Mouse (Mus musculus): ENCODE measurements at regions not wholly inside any gene's neighbourhood (a gene's known extent, or its start where the extent isn't known, plus 50 kb on each side); places are given as distances from the start of the nearest gene placed in this dataset.
A peak's percentile ranks its signal among the peaks of the same experiment; 100 is the strongest.

- TF ChIP-seq CTCF (IDR thresholded peaks at IDR 0.05; ENCODE audit: borderline replicate concordance, extremely low read depth, insufficient read depth, insufficient read length) (no peak), POLR2A (IDR thresholded peaks at IDR 0.05; ENCODE audit: borderline replicate concordance, extremely low read depth, insufficient read depth, insufficient read length, poor library complexity, severe bottlenecking) (no peak)
- peak; percentile 77 for DNase-seq (ENCODE audit: low read depth)
Observed at GRCm38 (mm10) chr13:48371060-48371459, 110.0 kb downstream of the Id4 start.

DNA sequence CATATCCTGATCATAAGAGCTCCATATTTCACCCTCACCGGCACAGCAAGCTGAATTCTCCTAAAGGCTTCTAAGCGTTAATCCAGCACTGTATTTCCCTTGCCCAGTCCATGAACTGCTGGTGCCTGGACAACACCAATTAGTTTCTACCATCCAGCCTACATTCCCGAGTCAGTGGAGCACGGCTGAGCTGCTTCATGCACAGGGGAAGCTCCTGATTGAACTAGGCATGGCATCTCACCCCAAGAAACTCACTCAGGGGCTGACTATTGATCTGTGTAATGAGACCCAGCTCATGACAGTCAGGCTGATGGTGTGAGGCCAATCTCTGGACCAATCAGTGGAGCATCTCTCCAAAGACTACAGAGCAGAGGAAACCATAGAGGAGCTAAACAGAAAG, 115.4 kb downstream of the Id4 start:
- TF ChIP-seq POLR2A (IDR thresholded peaks at IDR 0.05; ENCODE audit: borderline replicate concordance, extremely low read depth, insufficient read depth, insufficient read length, poor library complexity, severe bottlenecking) (no peak), CTCF (IDR thresholded peaks at IDR 0.05; ENCODE audit: borderline replicate concordance, extremely low read depth, insufficient read depth, insufficient read length) (no peak)
- DNase-seq (ENCODE audit: low read depth), result no peak

DNA sequence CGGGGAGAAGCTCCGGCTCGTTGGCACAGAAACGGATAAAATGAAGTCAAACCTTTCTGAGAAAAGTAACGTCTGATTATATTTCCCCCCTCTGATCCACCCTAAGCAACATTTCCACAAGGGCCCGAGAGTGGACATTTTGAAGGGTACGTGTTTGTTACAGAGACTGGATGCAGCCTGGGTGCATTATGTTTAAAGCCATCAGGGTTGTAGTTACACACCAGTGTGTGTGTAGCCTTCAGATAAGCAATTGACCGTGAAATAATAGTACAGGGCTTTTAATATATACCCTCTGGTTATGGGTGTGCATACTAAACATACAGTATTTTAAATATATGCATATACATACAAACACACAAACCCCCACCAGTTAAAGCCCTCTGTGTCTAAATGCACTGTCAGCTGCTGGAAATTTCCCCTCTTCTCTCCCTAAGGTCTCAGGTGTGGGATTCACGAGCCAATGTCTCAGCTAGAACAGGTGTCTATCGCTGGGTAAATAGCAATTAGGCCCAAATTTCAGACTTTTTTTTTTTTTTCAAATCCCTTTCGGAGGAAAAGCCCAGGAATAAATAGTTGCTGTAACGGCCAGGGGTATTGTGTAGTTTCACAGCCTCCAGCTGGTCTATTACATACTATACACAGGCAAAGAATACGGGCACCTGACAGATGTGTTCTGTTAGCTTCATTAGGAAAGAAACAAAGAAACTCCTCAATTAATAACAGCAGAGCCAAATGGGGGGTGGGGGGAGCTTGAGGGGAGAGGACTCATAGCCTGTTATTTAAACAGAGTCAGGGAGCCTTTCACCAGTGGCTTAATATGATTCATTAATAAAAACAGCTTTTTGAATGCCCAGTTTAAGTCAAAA, 122.8 kb downstream of the Id4 start:
- TF ChIP-seq POLR2A (IDR thresholded peaks at IDR 0.05; ENCODE audit: borderline replicate concordance, extremely low read depth, insufficient read depth, insufficient read length, poor library complexity, severe bottlenecking) (no peak), CTCF (IDR thresholded peaks at IDR 0.05; ENCODE audit: borderline replicate concordance, extremely low read depth, insufficient read depth, insufficient read length) (no peak)
- DNase-seq (ENCODE audit: low read depth), result peak; percentile 92

GRCm38 (mm10) chr13:48384901-48385300, 123.9 kb downstream of the Id4 start:
- TF ChIP-seq CTCF (IDR thresholded peaks at IDR 0.05; ENCODE audit: borderline replicate concordance, extremely low read depth, insufficient read depth, insufficient read length) (no peak), POLR2A (IDR thresholded peaks at IDR 0.05; ENCODE audit: borderline replicate concordance, extremely low read depth, insufficient read depth, insufficient read length, poor library complexity, severe bottlenecking) (no peak)
- DNase-seq (ENCODE audit: low read depth), result peak; percentile 76

DNA sequence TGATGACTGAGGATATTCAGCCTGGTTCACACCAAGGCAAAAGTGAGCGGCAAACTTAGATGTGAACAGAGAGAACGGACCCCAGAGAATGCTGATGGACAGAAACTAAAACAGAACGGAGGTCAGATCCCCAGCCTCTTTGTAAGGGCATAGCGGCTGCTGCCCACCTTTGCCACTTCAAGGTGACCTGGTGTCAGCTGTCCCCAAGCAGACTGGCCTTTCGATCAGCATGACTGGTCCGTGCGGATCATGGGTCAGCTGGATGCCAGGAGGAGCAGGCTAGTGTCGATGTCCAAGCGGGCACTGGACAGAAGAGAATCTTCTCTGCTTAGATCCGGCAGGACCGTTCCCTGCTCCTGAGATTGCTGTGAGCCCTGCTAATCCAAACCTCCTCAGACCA, 122.1 kb downstream of the Zfp169 start:
- no peak for DNase-seq (ENCODE audit: low read depth)
- no peak for TF ChIP-seq CTCF (IDR thresholded peaks at IDR 0.05; ENCODE audit: borderline replicate concordance, extremely low read depth, insufficient read depth, insufficient read length)
- TF ChIP-seq POLR2A (IDR thresholded peaks at IDR 0.05; ENCODE audit: borderline replicate concordance, extremely low read depth, insufficient read depth, insufficient read length, poor library complexity, severe bottlenecking), result no peak

DNA sequence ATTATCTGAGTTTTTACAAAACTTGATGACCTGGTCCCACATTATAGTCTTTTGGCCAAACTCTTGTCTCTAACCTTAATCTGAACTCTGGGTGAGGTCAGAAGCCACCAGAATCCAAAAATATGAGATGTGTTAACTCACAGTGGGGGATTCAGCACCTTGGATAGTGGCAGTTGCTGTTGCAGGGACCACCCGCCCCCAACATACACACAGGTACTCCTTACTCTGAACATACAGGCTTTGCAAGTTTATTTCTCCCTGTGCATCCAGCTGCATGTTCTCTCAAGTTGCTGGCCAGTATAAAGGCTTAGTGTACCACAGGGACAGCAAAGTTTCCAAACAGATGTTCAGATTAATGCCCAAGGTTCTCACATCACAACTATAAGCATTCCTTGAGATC, 115.5 kb downstream of the Zfp169 start:
- no peak for TF ChIP-seq CTCF (IDR thresholded peaks at IDR 0.05; ENCODE audit: borderline replicate concordance, extremely low read depth, insufficient read depth, insufficient read length)
- TF ChIP-seq POLR2A (IDR thresholded peaks at IDR 0.05; ENCODE audit: borderline replicate concordance, extremely low read depth, insufficient read depth, insufficient read length, poor library complexity, severe bottlenecking), result no peak
- DNase-seq (ENCODE audit: low read depth), result no peak

- no peak for DNase-seq (ENCODE audit: low read depth)
- TF ChIP-seq CTCF (IDR thresholded peaks at IDR 0.05; ENCODE audit: borderline replicate concordance, extremely low read depth, insufficient read depth, insufficient read length) (no peak), POLR2A (IDR thresholded peaks at IDR 0.05; ENCODE audit: borderline replicate concordance, extremely low read depth, insufficient read depth, insufficient read length, poor library complexity, severe bottlenecking) (no peak)
Observed at GRCm38 (mm10) chr13:48398617-48399016, 114.6 kb downstream of the Zfp169 start.

DNA sequence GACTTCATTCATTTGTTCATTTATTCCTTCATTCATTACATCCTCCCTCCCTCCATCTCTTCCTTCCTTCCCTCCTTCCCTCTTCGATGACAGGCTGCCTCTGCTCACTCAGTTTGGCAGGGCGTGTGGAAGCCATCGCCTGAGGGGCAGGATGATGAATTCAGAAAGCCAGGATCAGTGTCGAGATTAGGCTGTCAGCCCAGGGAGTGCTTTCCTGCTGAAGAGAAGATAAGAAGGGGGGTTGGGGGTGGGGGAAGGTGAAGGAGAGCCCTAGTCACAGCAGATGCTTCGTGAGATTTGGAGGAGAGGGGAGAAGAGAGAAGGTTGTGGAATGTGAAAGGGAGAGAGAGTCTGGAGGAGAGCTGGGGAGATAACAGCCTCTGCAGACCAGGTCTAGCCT, 110.9 kb downstream of the Zfp169 start:
- TF ChIP-seq CTCF (IDR thresholded peaks at IDR 0.05; ENCODE audit: borderline replicate concordance, extremely low read depth, insufficient read depth, insufficient read length) (no peak), POLR2A (IDR thresholded peaks at IDR 0.05; ENCODE audit: borderline replicate concordance, extremely low read depth, insufficient read depth, insufficient read length, poor library complexity, severe bottlenecking) (no peak)
- DNase-seq (ENCODE audit: low read depth), result peak; percentile 56

DNA sequence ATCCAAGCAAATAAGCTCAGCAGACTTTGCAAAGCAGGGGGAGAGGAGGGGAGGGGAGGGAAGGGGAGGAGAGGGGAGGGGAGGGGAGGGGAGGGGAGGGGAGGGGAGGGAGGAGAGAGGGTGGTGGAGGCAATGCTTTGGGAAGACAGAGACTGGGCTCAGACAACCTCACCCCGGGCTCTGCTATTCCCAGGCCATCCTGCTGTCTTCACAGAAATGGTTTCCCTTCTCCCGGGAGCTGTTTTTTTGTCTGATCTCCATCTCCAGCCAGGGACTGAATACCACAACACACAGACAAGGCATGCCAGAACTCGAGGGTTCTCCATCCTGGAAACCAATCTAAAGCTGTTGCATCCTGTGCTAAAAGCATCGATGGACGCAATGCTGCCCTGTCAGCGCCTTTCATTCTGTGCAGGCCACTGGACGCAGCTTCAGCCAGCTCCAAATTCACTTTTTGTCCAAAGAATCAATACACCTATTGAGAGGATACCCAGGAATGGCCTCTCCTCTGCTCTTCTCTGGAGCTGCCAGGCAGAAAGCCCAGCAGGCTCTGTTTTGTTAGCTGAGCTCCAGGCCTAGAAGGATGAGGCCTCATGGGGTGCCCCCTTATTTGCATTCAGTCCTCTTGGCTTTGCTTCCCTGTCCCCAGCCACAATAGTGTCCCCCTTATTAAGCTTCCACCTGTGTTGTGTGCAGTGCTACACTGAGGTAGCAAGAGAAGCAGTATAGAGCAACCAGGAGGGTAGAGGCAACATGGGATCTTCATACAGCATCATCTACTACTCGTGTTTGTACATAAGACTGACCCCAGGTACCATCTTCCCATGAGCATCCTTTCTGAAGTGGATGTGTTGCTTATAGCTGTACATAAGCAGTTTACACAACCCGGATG, 90.6 kb downstream of the Zfp169 start:
- TF ChIP-seq CTCF (IDR thresholded peaks at IDR 0.05; ENCODE audit: borderline replicate concordance, extremely low read depth, insufficient read depth, insufficient read length), result no peak
- no peak for TF ChIP-seq POLR2A (IDR thresholded peaks at IDR 0.05; ENCODE audit: borderline replicate concordance, extremely low read depth, insufficient read depth, insufficient read length, poor library complexity, severe bottlenecking)
- DNase-seq (ENCODE audit: low read depth), result peak; percentile 76

GRCm38 (mm10) chr13:48426816-48427215, 86.4 kb downstream of the Zfp169 start:
- TF ChIP-seq POLR2A (IDR thresholded peaks at IDR 0.05; ENCODE audit: borderline replicate concordance, extremely low read depth, insufficient read depth, insufficient read length, poor library complexity, severe bottlenecking) (no peak), CTCF (IDR thresholded peaks at IDR 0.05; ENCODE audit: borderline replicate concordance, extremely low read depth, insufficient read depth, insufficient read length) (no peak)
- no peak for DNase-seq (ENCODE audit: low read depth)

DNA sequence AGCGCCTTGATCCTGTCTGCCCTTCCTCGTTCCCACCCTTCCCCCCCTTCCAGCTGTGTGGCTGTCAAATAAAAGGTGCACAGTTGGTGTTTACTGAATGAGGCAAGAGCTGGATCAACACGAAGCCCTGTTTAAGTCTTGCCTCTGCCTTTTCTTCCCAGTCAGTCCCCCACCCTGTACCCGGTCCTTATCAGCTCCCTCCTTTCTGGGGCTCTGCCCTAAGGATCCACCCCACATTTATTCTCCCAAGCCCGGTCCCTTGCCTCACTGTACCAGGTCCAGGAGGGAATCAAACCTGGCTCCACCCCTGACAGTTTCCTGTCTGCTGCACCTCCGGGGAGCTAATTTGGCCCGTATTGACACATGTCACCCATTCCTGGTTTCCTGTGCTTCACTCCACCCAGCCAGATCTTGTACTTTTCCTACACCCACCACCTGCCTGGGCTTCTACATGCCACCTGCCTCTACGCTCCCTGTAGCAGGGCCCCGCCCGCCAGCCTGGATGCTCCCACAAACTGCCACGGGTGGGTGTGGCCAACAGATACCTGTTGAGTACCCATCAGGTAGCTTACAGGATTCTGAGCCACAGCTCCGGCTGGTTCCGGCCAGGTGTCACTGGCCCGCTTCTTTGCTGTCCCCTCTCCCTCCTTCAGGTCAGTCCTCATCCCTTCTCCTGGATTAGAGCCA, 76.4 kb downstream of the Zfp169 start:
- no peak for TF ChIP-seq CTCF (IDR thresholded peaks at IDR 0.05; ENCODE audit: borderline replicate concordance, extremely low read depth, insufficient read depth, insufficient read length)
- TF ChIP-seq POLR2A (IDR thresholded peaks at IDR 0.05; ENCODE audit: borderline replicate concordance, extremely low read depth, insufficient read depth, insufficient read length, poor library complexity, severe bottlenecking), result no peak
- no peak for DNase-seq (ENCODE audit: low read depth)
